Mouse (Mus musculus) CD4-positive, CD25-positive, alpha-beta regulatory T cell, adult 2 months (primary cell): Measurements from ENCODE around the gene Glis2.

Source experiments
- DNase-seq: peaks from one replicate; pipeline ENCODE4 v3.0.0-alpha.2; 2012; ENCODE audit warnings: low read depth, low spot score

Gene Glis2

GRCm38 (mm10) chr16:4603453-4603837, 8.9 kb downstream of the Glis2 start:
- no peak for DNase-seq

- DNase-seq = no peak
These were observed 9.9 kb downstream of the Glis2 start for GRCm38 (mm10) chr16:4604293-4604837.

- DNase-seq = no peak
These were observed 11.1 kb downstream of the Glis2 start for GRCm38 (mm10) chr16:4605514-4606131.

- DNase-seq = no peak
These were observed 12.0 kb downstream of the Glis2 start for GRCm38 (mm10) chr16:4606431-4607084.

GRCm38 (mm10) chr16:4607818-4608531, 13.5 kb downstream of the Glis2 start:
- DNase-seq = peak; percentile 92

- DNase-seq = no peak
These were observed 14.1 kb downstream of the Glis2 start for GRCm38 (mm10) chr16:4608532-4609059.

- DNase-seq = no peak
These were observed 16.7 kb downstream of the Glis2 start for GRCm38 (mm10) chr16:4611193-4611592.

- no peak for DNase-seq
These were observed 17.2 kb downstream of the Glis2 start for GRCm38 (mm10) chr16:4611676-4612075.

- no peak for DNase-seq
These were observed 19.2 kb downstream of the Glis2 start for GRCm38 (mm10) chr16:4613736-4614135.

GRCm38 (mm10) chr16:4614639-4615038, 20.1 kb downstream of the Glis2 start:
- no peak for DNase-seq

GRCm38 (mm10) chr16:4615297-4615696, 20.8 kb downstream of the Glis2 start:
- no peak for DNase-seq

GRCm38 (mm10) chr16:4616829-4617228, 22.3 kb downstream of the Glis2 start:
- no peak for DNase-seq

- no peak for DNase-seq
These were observed 29.6 kb downstream of the Glis2 start for GRCm38 (mm10) chr16:4624074-4624473.

- DNase-seq = peak; percentile 93
These were observed 30.1 kb downstream of the Glis2 start, which contains the start of gene Pam16 for GRCm38 (mm10) chr16:4624481-4625110. Pam16 (minus strand) TSS chr16:4624988.

GRCm38 (mm10) chr16:4627105-4627504, 32.6 kb downstream of the Glis2 start:
- DNase-seq = no peak

- DNase-seq = no peak
These were observed 34.4 kb downstream of the Glis2 start for GRCm38 (mm10) chr16:4628898-4629419.

GRCm38 (mm10) chr16:4629950-4630349, 35.4 kb downstream of the Glis2 start:
- DNase-seq = peak; percentile 87

GRCm38 (mm10) chr16:4632050-4632449, 37.5 kb downstream of the Glis2 start:
- peak; percentile 35 for DNase-seq

- no peak for DNase-seq
These were observed 39.1 kb downstream of the Glis2 start for GRCm38 (mm10) chr16:4633661-4634060.

- no peak for DNase-seq
These were observed 40.2 kb downstream of the Glis2 start for GRCm38 (mm10) chr16:4634681-4635080.

GRCm38 (mm10) chr16:4635760-4636159, 41.2 kb downstream of the Glis2 start:
- DNase-seq = no peak
